Mouse (Mus musculus): ENCODE measurements around the gene Usp48.
A peak's percentile ranks its signal among the peaks of the same experiment; 100 is the strongest.
"Not testable (repeated sequence)": the region's sequence is repeated elsewhere in the genome, so short reads cannot be mapped to it uniquely, and the experiment has no call there.

Usp48 gene

DNA sequence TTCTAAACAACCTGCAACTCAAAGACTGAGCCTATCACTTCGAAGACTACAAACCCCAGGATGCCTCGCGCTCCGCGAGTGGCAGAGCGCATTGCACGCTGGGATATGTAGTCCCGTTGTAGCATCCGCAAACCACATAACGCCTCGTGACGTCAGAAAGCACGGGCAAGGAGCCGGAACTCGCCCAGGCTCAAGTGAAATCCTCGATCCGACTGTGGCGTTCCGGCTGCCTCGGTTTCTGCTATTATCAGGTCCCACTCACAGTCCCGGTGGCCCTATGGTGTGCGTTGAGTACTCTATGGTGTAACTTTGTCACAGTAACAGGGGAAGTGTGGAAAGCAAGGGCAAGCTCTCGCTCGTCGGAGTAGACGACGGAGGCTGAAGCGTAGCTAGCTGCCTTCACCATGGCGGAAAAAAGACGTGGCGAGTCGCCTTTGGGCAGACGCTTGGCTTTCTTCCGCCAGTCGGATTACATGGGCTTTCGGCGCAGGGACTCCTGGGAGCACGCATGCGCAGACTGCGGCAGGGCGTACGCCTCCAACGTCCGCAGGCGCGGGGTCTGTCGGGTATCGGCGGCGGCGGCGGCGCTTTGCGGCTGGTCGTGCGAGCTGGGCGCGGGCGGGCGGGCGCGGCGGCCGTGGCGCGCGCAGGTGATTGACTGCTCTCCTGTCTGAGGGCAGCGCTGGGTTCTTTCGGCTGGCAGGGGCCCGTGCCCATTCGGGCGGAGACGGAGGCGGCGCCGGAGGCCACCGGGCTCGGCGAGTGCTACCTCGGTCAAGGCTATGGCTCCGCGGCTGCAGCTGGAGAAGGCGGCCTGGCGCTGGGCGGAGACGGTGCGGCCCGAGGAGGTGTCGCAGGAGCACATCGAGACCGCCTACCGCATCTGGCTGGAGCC lies at the start of gene Usp48:
TSS of gene Usp48 (plus strand) at position 155 of the 895 bp plus-strand sequence.
- peak; percentile 100 for DNase-seq (ENCODE audit: low spot score)

DNA sequence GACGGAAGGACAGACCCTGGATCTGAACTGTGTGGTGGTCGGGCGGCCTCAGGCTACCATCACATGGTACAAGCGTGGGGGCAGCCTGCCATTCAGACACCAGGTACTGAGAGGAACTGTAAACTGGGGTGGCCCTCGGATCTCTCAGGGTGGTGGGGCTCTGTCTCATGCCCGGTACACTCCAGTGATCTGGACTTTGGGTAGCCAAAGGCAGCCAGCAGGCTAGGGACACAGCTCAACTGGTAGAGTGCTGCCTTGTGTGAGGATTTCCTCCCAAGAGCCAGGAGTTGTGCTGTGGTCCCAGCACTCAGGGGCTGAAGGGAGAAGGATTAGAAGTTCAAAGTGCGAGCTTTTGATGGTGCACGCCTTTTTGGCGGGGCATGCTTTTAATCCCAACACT lies 48.0 kb upstream of the Usp48 start:
- DNase-seq (ENCODE audit: low spot score), result no peak

DNA sequence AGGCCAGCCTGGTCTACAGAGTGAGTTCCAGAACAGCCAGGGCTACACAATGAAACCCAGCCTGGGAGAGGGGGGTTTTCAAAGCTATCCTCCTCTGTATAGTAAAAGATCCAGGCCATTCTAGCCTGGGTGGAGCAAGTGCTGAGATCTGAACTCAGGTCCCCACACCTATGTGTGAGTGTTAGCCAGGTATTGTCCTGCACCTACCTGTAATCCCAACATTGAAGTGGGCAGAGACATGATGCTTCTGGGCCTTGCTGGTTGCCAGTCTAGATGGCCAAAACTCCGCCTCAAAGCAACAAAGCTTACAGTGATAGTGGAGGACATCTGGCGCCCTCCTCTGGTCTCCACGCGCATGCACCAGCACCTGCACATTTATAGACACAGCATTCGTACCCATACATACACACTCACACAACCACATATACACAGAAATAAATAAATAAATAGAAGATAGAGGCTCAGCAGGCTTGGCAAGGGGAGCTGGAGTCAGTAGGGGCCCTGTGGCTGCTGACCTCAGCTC lies 47.5 kb upstream of the Usp48 start:
- peak; percentile 76 for DNase-seq (ENCODE audit: low spot score)

DNA sequence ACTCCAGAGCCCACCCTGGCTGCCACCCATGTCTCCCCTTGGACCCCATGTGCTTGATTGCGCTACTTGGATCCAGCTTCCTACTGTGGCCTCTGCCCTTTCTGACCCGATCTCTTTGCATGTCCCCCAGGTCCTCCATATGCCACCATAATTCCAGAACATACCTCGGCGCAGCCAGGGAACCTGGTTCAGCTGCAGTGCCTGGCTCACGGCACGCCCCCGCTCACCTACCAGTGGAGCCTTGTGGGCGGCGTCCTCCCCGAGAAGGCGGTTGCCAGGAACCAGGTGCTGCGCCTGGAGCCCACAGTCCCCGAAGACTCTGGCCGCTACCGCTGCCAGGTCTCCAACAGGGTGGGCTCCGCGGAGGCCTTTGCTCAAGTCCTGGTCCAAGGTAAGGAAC lies 40.1 kb upstream of the Usp48 start:
- DNase-seq (ENCODE audit: low spot score), result no peak

DNA sequence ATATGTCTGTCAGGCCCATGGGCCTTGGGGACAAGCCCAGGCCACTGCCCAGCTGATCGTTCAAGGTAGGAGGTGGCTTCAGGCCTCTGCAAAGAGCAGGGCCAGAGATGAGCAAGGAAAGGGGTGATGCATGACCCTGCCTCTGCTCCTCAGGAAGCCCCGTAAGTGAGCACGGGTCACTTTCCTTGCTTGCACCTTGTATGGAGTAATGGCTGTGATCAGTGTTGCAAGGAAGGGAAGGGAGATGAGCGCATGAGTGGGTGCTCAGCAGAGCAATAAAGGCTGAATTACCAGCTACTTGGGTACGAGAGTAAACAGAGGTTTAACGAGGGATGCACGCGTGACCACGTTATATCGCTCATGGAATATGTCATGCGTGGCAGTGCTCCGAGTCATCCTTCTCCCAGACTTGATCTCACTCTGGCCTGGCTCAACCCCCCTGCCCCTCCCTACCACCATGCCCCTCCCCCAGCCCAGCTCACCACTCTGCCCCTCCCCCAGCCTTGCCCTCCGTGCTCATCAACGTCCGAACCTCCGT lies 36.8 kb upstream of the Usp48 start:
- no peak for DNase-seq (ENCODE audit: low spot score)

DNA sequence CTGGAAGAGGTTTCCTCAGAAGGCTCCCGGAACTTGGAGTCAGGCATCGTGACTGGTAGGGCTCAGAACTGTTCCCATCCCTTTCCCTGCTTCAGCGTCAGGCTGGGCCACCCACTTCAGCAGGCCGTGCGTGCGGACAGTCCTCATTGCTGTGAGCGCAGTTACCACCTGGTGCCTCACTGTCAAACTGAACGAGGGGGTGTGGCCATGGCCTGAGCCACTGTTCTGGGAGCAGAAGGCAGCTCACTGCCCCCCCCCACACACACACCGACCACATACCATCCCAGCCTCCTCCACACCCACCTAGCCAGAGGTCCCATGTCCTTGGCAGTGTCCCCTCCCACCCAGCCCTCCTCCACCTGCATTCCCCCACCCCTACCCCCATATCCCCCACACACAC lies 23.7 kb upstream of the Usp48 start:
- DNase-seq (ENCODE audit: low spot score), result no peak

DNA sequence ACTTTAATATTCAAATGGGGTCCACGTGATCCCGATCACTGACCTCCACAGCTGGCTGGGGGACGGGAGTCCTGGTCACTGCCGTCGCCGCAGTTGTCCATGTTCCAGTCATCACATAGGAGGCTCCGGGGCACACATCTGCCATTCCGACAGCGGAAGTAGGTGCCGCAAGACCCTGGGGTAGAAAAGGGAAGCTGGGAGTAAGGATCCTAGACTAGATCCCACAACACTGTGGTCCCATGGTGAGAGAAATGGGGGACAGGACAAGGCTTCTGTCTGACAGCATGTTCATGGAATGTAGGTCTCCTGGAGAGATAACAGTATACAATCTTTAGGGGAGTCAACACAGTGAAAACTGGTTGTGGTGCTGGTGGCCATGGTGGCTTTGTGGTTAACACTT lies 19.1 kb upstream of the Usp48 start, which contains the start of gene Ldlrad2:
TSS of gene Ldlrad2 (minus strand) at position 101 of the 400 bp plus-strand sequence.
- DNase-seq (ENCODE audit: low spot score), result no peak

DNA sequence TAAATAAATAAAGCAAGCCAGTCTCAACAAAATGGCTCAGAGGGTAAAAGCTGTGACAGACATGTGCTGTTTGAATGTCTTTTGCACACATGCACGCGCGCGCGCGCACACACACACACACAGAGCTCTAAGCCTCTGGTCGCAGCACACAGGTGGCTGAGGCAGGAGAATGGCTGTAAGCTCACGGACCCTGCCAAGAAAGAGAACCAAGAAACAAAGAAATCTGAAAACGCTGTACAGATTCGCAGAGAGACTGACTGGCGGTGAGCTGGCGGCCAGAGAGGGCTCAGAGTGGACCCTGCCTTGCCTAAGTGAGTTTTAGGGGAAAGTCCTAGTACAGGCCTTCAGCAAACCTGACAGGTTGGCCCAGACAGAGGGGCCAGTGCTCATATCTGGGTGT lies 16.1 kb upstream of the Usp48 start:
- DNase-seq (ENCODE audit: low spot score), result no peak

DNA sequence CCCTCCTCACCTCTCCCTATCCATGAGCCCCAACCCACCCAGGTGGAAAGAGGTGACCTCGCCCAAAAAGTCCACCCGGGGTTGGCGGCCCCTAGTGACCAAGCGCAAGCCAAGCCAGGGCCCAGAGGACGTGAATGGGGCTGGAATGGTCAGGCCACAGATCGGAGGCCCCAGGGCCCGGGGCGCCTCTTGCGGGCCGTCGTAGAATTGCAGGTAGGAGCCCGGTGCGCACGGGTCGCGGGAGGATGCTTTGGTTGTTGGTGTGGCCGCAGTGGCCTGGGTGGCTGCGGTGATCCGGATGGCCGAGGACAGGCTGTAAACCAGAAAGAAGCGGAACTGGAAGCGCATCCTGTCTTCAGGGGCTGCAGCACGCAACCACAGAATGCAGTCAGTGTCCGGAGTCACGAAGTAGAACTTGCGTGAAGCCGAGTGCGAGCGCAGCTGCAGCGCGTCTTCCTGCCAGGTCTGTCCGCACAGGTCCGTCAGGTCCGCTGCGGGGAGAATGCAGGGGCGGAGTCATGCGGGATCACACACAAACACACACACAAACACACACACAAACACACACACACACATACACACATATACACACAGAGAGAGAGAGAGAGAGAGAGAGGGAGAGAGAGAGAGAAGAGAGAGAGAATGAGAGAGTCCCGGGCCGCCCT lies 15.2 kb upstream of the Usp48 start:
- peak; percentile 70 for DNase-seq (ENCODE audit: low spot score)

DNA sequence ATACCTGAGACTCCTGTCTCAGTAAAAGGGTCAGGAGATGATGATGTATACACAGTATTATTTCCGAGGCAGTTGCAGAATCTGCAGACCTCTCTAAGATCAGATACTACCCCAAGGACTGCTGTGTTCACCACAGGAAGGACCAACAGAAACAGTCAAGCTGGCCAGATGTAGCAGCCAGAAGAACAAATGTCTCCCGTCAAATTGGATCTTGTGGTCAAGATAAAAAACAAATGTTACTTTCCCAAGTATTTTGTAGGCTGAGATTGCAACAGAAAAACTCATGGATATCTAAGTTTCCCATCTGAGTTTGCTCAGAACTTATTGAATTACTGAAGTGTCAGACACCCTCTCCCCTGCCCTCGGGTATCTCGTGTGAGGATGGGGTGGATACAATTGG lies 13.8 kb upstream of the Usp48 start:
- no peak for DNase-seq (ENCODE audit: low spot score)

DNA sequence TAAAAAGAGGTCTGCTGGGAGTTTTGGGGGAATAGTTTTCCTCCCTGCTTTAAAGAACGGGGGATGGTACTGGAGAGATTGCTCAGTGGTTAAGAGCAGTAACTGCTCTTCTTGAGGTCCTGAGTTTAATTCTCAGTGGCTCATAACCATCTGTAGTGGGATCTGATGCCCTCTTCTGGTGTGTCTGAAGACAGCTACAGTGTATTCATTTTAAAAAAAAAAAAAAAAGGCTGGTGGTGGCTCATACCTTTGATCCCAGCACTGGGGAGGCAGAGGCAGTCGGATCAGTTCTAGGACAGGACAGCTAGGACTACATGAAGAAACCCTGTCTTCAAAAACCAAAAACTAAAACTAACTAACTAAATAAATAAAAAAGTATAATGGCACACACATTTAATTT lies 13.3 kb upstream of the Usp48 start:
- no peak for DNase-seq (ENCODE audit: low spot score)

DNA sequence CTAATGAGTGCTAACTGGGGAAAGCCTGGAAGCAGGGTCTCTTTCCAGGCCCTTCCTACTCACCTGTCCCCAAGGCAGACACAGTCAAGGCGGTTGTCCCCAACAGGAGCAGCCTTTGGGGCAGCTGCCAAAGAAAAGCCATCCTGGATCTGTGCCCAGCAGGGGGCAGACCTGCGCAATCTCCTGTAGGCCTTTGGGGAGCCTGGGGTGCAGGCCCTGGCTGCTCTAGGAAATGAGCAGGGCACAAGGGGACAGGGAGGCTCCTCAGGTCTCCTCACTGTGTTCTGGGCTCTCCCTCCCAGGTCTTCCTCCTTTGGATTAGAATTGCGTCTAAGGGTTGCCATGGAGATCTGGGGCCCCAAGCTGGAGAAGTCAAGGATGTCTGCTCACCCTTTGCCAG lies 11.7 kb upstream of the Usp48 start:
- peak; percentile 17 for DNase-seq (ENCODE audit: low spot score)

DNA sequence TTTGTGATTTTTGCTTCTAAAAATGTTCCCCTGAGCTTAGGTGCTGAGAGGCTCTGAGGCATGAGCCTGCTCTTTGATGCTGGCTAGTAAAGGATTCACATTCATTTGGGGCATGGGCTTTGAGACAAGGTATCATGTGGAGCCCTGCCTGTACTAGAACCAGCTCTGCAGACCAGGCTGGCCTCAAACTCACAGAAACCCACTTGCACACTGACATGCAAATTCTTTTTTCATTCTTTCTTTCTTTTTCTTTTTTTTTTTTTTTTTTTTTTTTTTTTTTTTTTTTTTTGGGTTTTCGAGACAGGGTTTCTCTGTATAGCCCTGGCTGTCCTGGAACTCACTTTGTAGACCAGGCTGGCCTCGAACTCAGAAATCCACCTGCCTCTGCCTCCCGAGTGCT lies 4.5 kb upstream of the Usp48 start:
- DNase-seq (ENCODE audit: low spot score), result not testable (repeated sequence)

DNA sequence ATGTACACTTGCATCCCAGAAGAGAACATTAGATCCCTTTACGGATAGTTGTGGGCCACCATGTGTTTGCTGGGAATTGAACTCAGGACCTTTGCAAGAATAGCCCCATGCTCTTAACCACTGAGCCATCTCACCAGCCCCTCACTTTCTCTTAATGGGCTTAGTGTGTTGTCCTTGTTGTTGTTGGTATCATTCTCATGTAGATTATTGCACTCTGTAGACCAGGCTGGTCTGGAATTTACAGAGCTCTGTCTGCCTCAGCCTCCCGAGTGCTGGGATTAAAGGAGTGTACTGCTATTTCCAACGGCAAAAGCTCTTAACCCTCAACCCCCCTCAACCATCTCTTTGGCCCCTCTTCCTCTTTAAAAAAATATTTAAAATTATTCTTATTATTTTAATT lies 4.0 kb upstream of the Usp48 start:
- no peak for DNase-seq (ENCODE audit: low spot score)

DNA sequence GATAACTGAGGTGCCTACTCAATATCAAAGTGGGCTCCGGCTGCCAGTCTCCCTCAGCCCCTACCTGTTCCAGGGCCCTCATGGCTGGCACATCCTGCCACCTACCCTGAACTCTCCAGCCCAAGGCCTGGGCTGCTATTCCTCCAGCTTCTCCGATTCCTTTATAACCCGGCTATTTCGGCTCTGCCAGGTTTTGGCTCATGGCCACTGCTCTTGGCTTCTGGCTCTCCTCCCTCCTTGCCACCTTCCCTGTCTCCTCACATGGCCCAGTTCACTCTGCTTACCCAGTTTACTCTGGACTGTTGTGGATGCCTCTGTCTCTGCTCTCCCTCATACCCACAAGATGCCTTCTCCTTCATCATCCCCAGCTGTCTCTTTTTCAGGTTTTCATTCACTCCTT lies 2.6 kb upstream of the Usp48 start:
- DNase-seq (ENCODE audit: low spot score), result no peak

DNA sequence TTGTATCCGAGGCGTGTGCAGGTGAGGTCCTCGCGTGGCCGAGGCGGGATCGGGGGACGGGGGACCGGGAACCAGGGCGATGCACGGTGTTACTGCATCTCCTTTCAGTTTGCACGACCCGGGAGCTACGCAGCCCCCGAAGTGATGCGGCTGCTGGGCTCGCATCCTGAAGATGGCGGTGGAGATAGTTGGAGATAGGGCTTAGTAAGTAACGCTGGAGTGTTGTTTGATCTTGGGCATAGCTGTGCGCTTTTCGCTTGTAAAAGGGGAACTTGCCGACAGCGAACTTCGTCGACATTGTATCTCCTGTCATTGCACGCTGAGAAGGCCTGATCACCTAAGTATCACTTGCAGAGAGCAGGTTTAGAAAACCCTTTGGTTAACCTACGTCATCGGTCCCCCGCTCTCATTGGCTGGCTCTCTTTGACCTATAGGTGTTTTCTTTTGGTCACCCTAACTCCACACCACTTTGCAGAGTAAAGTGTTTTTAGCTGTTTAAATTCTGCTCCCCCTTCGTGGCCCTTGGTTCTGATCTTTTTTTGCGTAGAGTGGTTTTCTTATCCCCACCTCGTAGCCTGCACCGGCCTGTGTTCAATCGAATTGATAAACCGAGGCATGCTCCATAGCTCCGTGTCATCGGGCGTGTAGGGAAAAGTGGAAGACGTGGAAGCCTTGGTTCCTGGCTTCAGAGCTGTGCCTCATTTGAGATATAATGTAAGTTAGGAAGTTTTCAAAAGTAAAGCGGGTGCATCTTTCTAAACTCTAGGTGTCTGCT lies 1.1 kb downstream of the Usp48 start:
- DNase-seq (ENCODE audit: low spot score), result peak; percentile 72

DNA sequence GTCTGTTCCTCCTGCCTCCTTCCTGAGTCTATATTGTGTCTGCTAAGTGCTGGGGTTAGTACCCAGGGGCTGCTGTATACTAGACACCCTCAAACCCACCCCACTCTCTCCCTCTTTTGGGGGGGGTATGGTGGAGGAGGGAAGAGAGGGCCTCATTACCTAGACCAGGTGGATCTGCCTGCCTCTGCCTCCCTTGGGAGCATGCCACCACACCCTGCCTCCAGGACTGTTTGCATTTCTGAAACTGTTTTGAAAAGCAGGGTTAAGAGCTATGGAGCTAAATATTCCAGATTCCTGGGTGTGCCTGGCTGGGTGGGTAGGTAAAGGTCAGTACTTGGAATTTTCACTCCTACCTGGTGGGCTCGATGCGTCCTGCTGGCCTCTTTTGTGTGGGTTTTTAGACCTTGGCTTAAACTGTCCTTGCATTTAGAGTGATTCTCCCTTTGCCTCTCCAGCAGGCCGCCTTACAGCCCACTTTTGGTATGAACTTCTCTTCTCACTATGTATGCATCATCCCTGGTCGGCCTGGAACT lies 3.6 kb downstream of the Usp48 start:
- no peak for DNase-seq (ENCODE audit: low spot score)

DNA sequence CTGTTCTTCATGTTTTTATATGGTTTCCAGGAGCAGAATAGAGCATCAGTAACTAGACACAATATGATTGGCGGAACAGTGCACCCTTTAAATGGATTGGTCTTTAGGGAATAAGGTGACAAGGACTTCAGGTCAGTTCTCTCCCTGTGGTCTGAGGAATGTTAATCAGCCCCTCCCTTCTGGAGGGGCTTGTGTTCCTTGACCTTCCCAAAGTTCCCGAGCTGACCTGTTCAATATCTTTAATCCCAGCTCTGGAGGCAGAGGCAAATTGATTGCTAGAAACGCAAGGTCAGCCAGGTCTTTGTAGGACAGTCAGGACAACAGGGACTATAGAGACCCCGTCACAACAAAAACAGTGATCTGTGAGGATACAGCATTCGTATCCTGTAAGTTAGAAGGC lies 5.0 kb downstream of the Usp48 start:
- no peak for DNase-seq (ENCODE audit: low spot score)

DNA sequence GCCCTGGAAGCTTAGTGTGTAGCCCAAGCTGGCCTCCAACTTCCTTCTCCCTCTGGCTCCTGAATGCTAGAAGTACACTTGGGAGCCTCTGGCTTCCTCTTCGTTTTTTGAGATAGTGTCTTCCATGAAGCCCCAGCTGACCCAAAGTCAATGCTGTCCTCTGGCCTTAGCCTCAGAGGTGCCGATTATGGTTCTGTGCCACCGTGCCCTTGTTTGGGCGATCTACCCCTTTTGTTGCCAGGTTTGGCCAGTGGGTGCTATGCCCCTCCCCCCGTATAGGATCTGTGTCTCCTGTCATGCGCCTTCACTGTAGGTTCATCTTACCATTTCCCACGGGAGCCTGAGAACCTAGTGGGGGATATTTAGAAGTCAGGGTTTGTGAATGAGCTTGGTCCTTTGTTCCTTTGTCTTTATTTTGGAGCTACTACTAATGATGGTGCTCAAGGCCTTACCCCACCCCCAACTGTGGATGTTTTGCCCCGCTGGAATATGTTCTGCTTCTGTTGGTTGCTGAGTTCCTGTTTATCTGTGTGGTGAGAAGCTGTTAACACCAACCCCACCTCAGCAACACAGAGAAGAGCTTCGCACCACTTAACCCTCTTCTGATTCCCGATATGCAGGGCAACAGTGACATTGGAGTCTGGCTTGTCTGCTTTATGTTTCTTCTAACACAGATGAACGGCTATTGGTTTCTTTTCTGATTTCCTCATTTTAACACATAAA lies 10.1 kb downstream of the Usp48 start:
- no peak for DNase-seq (ENCODE audit: low spot score)

DNA sequence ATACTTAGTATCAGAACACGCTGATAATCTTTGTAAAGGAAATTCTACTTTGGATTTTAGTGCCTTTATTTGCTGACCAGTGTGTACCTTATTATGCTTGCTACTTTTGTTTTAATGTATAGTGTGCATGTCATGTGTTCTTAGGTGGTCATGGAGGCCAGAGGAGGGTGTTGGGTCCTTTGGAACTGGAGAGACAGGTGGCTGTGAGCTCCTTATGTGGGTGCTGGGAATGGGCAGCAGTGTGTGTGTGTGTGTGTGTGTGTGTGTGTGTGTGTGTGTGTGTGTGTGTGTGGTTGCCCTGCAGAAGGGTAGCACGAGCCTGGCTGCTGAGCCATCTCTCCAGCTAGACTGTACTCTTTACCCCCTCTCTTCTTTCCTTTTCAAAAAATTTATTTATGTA lies 13.5 kb downstream of the Usp48 start:
- no peak for DNase-seq (ENCODE audit: low spot score)

DNA sequence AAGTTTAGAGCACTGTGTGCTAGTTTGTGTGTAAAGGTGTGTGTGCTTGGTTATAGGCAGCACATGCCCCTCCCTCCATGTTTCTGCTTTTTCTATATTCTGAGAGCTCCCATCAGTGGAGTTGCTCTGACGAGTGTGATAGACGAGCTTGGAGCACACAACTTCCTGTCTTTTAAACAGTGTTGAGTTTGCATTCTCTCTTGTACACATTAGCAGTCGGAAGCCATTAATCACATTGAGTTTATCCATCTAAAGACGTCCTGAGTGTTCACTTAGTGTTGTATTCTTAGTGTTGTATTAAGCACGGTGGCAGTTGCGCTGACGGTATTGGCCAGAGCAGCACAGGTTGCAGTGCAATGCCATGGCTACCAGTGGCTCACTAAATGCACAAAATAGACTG lies 15.7 kb downstream of the Usp48 start:
- DNase-seq (ENCODE audit: low spot score), result no peak

Measured in embryo, embryonic 10 days (tissue).